Mouse (Mus musculus): ENCODE data around the gene Pkp4.
A peak's percentile ranks its signal among the peaks of the same experiment; 100 is the strongest.
"Not testable (repeated sequence)": the region's sequence is repeated elsewhere in the genome, so short reads cannot be mapped to it uniquely, and the experiment has no call there.

Pkp4 gene

GRCm38 (mm10) chr2:59343834-59344233, 183.2 kb downstream of the Pkp4 start:
- DNase-seq, result no peak

DNA sequence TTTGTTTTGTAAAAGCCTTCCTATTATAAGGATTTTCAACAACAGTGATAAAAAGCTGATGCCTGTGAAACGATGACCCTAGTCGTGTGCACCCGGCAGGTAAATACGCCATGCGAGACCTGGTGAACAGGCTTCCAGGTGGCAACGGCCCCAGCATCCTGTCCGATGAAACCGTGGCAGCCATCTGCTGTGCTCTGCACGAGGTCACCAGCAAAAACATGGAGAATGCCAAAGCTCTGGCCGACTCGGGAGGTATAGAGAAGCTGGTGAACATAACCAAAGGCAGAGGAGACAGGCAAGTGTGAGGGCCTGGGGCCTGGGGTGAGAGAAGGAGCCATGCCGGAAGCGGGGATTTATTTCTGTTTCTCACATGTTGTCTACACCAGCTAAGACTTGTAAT, 184.0 kb downstream of the Pkp4 start:
- no peak for DNase-seq

GRCm38 (mm10) chr2:59345141-59345839, 184.6 kb downstream of the Pkp4 start:
- no peak for DNase-seq

DNA sequence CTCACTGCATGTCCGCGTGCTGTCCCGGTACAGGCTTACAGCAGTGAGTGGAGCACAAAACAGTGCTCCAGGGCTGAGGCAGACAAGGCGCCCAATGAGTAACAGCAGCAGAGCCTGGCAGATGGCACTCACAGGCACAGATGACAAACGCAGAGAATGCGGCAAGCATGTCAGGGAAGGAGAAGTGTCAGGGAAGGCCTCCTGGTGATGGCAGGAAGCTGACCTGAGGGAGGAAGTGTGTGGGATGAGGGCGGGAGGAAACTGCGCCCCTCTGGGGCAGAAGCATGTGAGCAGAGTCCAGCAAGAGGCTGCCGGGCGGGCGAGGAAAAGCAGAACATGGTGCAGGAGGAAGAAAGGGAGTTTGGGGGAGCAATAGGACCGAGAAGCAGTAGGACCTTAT, 185.8 kb downstream of the Pkp4 start:
- DNase-seq, result peak; percentile 39

DNA sequence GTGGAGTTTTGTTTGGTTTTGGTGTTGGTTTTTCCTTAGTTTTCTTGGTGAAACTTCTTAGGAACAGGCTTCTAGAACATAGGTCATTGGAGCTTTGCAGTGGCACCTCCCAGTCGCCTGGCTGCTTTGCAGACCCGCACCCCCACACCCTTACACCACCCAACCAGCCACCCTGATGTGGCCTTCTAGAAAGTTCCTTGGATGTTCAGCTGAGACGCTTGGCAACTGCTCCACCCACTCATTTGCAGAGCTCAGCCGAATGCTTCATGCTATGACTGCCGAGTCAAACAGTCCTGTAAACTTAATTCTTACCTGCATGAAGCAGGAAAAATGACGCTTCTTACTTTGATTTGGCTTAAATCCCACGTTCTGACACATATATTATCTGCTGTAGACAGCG, 187.9 kb downstream of the Pkp4 start:
- DNase-seq, result no peak

- DNase-seq, result no peak
Observed at GRCm38 (mm10) chr2:59350094-59350493, 189.4 kb downstream of the Pkp4 start.

DNA sequence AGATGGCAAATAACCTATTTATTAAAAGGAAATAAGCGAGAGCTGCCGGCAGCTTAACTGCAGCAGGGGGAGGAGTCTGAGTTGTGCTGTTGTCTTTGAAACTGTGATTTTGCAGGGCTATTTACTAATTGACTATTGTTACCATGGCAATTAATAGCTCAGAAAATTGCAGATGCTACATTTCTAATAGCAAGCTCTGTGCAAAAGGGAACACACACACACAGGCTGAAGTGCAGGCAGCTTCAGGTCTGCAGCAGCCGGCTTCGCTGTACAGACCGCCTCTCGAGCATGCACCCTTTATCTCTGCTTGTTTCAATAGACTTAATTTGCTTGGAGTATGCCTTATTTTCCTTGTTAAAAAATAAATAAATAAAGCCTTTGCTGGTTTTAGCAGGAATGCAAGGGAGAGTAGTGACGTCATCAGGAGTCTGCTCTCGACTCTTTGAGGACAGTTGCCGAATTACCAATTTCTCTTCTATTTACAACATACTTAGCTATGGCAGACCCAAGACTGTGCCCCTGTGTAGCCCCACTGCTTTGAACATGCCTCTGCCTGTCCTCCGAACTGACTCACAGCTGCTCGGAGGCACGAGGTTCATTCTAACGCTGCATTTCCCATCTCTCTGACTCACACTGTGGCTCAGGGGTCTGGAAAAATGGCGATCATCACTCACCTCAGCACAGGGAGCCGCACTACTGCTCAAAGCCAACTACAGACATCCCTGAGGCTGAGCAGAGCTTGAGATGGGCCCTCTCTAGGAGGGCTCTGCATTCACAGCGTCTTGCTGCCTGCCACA, 190.9 kb downstream of the Pkp4 start:
- DNase-seq, result no peak

DNA sequence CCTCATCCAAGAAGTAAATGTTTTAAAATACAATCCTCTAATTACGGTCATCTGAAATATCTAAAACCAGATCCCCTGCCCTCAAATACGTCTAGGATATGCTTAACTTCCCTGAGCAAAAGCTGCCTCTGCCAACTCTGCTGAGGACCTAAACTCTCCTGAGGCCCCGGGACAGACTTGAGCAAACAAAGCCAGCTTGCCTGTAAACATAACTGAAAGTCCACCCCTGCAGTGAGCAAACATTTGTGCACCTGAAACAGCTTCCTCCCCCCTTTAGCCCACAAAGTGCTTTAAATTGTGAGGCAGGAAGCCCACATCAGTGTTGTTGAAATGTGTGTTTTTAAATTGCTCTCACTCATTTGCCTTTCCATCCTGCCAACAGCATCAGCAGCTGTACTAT, 193.2 kb downstream of the Pkp4 start:
- DNase-seq, result no peak

- DNase-seq, result no peak
Observed at GRCm38 (mm10) chr2:59355531-59356289, 195.1 kb downstream of the Pkp4 start.

- DNase-seq, result no peak
Observed at GRCm38 (mm10) chr2:59359760-59360342, 199.2 kb downstream of the Pkp4 start.

DNA sequence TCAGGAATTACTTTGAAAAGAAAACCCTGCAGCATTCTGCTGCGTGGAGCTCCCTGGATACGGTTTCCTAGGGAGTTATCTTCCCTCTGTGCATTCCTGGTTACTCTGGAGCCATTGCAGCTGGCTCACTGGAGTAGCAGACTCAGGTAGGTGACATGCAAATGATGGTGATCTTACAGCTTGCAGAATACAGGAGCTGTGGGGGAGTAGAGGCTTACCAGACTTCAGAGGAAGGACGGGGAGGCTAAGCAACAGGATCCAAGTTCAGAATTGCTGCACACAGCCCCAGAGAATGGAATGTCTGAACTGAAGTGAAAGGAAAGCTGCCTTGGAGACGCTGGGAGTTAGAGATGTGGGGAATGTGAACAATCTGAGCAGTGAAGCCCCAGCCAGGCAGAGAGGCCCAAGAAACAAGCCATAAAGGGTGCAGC, 200.7 kb downstream of the Pkp4 start:
- no peak for DNase-seq

- no peak for DNase-seq
Observed at GRCm38 (mm10) chr2:59364156-59364842, 203.6 kb downstream of the Pkp4 start.

DNA sequence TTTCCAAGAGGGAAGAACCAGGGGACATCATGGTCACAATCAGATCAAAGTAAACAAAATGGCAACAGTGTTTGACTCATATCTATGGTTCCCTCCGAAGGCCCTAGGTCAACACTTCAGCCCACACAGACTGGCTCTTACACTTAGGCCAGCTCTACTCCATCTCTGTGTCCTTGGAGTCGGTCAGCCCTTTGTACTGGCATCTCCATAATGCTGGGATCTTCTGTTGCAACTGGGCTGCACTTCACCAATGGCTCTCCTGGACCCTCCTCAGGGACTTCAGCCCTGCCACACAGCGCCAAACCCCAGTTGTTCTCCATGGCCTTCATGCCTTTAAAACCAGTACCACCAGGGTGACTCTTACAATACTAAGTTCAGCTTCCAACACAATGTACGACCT, 206.5 kb downstream of the Pkp4 start:
- DNase-seq, result no peak

- DNase-seq, result no peak
Observed at GRCm38 (mm10) chr2:59373113-59373512, 212.5 kb downstream of the Pkp4 start.

GRCm38 (mm10) chr2:59378096-59378495, 217.4 kb downstream of the Pkp4 start:
- no peak for DNase-seq

- not testable (repeated sequence) for DNase-seq
Observed at GRCm38 (mm10) chr2:59378861-59379260, 218.2 kb downstream of the Pkp4 start.

DNA sequence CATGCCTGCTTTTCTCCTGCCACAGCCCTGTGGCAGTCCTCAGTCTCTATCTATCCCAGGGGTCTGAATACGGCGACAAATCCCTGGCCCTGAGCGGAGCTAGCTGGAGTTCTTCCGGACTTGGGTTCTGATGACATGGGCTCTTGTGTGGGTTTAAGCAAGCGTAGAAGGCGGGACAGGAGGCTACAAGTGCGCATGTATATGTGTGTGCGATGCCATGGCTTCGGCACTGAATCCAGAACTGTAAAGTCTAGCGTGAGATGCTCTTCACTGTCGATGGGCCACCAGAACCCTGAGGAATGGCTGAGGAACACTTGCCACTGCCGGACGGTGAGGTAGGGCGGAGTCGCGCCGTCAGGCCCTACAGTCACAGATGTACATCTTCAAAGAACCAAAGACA, 222.6 kb downstream of the Pkp4 start:
- DNase-seq, result no peak

- DNase-seq, result no peak
Observed at GRCm38 (mm10) chr2:59383852-59384776, 223.5 kb downstream of the Pkp4 start.

DNA sequence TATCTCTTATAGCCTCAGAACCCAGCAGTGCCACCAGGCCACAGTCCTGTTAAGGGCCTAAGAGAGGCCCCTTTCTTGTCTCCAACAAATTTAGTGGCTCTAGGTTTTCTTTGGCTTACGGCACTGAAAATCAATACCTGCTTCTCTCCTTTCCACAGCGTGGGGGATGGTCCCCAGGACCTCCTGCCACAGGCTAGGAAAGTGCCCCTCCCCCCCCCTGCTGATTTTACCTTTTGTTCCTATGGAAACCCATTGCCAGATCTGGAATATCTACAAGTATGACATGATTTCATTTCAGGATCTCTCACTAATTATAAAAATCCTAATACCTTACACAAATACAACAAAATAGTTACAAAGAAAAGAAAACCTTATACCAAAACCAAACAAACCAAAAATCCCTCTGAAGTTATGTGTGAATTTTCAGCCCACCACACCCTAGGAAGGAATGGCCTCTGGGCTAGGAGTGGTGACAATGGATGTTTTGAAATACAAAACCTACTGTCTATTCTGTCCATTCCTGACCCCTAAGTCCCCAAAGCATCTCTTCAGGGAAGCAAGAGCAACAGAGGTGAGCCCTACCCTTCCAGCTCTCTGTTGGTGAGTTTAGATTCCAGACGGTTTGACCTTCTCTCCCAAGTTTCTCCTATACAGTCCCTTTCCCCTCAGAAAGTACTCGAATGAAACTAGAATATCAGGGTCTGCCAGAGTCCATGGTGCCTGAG, 224.7 kb downstream of the Pkp4 start:
- no peak for DNase-seq

GRCm38 (mm10) chr2:59389971-59390370, 229.3 kb downstream of the Pkp4 start:
- no peak for DNase-seq

DNA sequence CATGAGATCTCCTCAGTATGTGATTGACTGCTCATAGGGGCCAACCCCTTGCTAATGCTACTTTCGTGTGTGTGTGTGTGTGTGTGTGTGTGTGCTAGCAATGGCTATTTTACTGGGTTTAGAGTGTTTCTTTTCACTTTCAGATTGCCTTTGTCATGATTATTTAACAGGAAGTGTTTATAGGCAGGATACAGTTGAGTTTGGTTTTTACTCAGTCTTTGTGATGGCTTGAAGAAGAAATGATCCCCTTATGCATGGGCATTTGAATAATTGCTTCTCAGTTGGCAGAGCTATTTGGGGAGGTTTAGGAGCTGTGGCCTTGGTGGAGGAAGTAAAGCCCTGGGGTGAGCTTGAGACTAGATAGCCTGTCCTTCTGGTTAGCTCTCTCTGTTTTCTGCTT, 232.5 kb downstream of the Pkp4 start:
- no peak for DNase-seq

Measured in kidney, postnatal 10 days (tissue).